Mouse (Mus musculus): ENCODE results near the gene Mvb12b.

Gene Mvb12b

GRCm38 (mm10) chr2:33853011-33853976, 34.5 kb downstream of the Mvb12b start:
- peak; percentile 80 for DNase-seq (ENCODE audit: low spot score)

- DNase-seq (ENCODE audit: low spot score) = peak; percentile 35
Measured at GRCm38 (mm10) chr2:33847196-33847834, 40.4 kb downstream of the Mvb12b start.

DNA sequence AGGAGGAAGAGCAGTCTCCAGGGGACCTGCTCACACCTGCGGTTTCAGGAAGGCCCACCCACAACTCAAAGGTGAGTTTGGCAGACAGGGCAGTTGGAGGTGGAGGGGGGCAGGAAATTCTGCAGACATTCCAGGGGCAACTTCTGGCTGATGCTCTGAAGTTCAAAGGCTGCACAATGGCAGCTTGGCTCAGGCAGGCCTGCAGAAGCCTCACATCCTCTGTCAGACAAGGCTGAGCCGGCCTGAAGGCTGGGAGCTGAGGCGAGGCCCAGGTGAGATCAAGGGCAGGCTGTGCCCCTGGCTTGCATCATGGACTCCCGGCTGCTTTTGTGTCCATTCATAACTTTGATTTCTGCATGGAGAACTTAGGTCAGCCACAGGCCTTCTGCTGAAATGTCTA, 41.1 kb downstream of the Mvb12b start:
- DNase-seq (ENCODE audit: low spot score) = no peak

DNA sequence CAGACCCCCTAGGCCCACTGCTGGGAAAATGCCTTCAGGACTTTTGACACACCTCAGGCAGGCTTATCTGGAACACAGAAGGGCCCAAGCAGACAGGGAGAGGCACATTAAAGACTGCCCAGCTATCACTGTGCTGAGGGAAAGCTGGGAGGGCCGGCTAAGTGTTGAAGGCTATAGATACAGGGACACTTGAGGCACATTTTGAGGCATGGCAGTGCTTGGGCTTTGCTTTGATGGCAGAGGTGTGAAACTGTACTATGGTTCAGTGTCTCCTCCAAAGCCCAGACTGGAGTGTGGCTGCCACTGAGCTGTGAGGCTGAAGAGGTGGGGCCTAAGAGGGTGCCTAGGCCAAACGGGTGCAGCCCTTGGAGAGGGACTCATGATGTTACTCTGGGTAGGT, 44.1 kb downstream of the Mvb12b start:
- no peak for DNase-seq (ENCODE audit: low spot score)

- DNase-seq (ENCODE audit: low spot score) = peak; percentile 49
Measured at GRCm38 (mm10) chr2:33842983-33843577, 44.7 kb downstream of the Mvb12b start.

- no peak for DNase-seq (ENCODE audit: low spot score)
Measured at GRCm38 (mm10) chr2:33841980-33842379, 45.8 kb downstream of the Mvb12b start.

DNA sequence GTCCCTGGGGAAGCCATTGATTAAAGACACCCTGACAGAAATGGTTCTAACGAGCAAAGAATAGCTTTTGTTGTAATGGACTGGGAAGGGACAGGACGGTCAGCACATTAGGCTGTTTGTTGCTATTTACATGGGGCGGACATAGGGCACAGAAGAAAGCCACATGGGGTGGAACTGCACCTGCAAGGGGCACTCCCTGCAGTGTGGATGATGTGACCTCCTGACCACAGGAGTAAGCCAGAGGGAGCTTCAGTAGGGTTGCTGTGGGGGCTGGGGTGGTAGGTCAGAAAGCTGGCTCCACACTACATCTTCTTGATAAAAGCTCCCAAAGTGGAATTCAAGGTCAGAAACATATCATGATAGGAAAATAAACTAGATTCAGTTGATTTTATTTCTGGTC, 47.3 kb downstream of the Mvb12b start:
- DNase-seq (ENCODE audit: low spot score) = no peak

DNA sequence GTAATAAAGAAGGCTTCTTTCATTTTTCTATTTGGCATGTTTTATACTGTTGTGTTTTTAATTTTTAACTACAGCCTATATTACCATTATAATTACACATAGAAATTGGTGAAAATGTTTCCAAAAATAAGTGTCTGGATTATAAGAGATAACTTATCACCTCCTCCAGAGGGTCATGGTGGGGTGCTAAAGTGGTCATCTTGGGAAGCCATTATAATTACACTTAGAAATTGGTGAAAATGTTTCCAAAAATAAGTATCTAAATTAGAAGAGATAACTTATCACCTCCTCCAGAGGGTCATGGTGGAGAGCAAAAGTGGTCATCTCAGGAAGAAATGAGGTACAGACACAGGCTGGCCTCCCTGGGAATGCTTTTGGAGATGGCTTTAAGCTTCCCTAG, 48.5 kb downstream of the Mvb12b start:
- no peak for DNase-seq (ENCODE audit: low spot score)

- DNase-seq (ENCODE audit: low spot score) = no peak
Measured at GRCm38 (mm10) chr2:33837297-33837696, 50.4 kb downstream of the Mvb12b start.

GRCm38 (mm10) chr2:33836660-33837213, 51.0 kb downstream of the Mvb12b start:
- no peak for DNase-seq (ENCODE audit: low spot score)

DNA sequence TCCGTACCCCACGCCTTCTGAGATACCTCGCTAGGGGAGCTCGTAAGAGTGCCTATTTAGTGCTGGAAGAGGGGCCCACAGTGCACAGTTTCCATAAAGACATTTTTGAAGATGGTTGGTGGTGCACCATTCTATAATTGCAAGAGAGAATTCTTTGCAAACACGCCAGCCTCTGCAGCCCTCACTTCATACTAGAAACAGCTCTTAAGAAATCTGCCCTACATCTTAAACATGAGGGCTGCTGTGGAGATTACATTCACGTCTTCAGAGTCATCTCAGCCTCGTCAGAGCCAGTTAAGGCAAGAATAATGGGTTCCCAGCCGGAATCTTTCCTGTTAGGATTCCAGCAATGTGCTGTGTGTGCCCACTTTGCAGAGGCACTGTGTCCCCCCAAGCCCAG, 52.7 kb downstream of the Mvb12b start:
- DNase-seq (ENCODE audit: low spot score) = no peak

DNA sequence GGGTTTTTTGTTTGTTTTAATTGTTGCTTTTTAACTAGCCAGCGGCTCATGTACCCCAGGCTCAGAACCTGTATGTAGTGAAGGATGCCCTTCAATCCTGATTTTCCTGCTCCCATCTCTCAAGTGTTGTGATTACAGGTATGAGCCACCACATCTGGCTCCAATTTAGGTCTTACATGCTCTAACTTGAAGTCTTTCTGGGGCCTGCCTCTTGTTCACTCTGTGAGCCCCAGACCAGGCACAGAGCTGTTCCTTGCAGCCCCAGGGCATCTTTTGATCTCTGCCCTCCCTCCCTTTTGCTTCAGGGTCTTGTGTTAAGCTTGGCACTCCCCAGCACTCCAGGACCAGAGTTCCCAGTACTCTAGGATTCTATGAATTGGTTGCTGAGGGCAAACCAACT, 53.8 kb downstream of the Mvb12b start:
- no peak for DNase-seq (ENCODE audit: low spot score)

GRCm38 (mm10) chr2:33829870-33830269, 57.9 kb downstream of the Mvb12b start:
- DNase-seq (ENCODE audit: low spot score) = no peak

- DNase-seq (ENCODE audit: low spot score) = no peak
Measured at GRCm38 (mm10) chr2:33826777-33827176, 61.0 kb downstream of the Mvb12b start.

GRCm38 (mm10) chr2:33824935-33825514, 62.7 kb downstream of the Mvb12b start:
- DNase-seq (ENCODE audit: low spot score) = peak; percentile 37

DNA sequence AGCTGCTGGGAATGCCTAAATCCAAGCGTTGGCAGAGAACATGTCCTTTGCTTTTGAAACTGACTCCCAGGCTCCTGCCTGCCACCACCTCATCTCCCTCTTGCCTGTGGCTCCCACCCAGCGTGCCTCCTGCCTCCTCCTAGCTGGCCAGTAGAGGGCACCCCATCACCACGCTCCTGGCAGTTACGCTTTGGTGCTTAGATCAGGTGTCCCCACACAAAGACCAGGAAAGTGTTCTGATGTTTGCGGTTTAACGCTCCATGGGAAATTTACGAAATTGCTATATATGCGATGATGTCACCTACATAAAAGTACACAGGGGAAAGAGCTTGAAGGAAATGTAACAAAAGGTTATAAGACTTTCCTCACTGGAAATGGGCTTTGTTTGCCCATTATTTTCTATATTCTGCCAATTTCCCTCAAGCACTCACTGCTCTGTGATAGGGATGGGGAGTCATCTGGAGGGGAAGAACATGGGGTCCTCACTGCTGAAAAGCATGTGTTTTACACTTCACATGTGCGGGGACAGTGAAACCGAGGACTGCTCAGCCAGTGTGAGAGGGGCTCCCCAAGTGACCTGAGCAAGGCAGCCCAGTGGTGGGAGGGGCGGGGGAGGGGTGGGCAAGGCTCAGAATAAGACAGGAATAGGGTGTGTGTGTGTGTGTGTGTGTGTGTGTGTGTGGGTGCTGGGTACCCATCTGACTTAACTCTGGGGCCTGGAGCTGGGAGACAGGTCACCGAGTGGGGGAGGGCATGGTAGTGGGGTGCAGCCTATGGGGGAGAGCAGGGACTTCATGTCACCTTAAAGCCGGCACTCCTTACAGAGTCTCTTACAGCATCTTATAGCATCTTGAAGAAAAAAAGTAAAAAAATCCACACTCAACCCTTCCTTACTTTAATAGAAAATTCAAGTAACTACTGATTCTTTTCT, 65.8 kb downstream of the Mvb12b start:
- DNase-seq (ENCODE audit: low spot score) = peak; percentile 74

DNA sequence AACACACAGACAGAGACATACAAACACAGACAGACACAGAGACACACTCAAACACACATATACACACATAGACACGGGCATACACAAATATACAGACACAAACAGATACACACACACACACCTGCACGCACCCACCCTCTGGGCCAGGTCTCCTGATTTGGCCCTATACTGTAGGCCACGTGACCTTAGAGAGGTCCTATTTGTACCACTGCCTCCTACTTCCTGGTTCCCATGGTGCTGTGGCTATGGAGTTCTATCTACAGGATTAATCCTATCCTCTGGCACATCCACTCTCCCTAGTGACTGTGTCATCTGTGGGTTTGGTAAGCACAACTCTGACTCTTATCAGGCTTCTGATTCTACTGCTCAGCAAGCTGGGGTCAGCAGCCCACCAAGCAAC, 67.3 kb downstream of the Mvb12b start:
- DNase-seq (ENCODE audit: low spot score) = no peak

- DNase-seq (ENCODE audit: low spot score) = no peak
Measured at GRCm38 (mm10) chr2:33820037-33820436, 67.7 kb downstream of the Mvb12b start.

DNA sequence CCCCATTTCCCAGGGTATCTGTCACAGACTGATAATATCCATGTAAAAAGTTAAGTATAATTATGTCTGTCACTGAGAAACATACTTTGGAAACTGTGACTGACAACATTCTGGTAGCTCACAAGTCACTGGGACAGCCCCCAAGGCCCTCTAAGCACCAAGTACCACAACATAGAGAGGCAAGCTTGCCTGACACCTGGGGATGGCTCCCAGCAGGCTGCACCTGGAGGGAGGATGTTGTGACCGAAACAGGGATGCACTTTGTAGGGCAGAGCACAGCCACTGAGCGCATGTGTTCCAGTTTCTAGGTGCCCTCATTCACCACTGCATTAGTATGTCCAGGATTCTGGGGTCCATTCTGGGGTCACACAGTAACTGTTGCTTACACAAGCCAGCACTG, 69.4 kb downstream of the Mvb12b start:
- no peak for DNase-seq (ENCODE audit: low spot score)

DNA sequence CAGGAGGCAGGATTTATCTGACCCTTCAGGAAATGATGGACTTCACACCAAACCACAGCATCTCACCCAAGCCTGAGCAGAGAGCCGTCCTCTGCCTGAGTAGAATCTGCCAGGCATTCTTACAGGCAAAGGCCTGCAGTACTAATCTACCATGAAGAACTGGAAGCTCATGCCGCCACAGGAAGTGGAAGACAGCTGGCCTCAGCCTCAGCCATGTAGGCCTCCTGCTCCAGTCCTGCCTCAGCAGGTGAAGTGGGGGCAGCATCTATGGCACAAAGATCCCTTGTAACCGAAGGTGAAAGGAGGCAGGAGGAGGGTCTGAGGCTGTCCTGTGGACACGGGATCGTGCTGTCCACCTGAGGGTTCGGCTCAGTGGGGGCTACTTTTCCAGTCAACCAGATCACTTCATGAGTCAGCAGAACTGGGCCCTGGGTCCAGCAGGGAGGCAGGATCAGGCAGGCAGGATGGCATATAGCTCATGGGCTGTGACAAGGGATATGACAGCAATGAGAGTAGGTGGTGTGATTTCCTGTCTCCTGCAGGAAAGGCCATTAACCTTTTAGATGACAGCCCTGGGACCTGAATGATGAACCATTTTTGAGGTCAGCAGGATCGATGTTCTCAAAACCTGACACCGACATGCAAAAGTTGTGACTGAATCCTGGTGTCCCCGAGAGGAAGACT, 69.9 kb downstream of the Mvb12b start:
- no peak for DNase-seq (ENCODE audit: low spot score)

DNA sequence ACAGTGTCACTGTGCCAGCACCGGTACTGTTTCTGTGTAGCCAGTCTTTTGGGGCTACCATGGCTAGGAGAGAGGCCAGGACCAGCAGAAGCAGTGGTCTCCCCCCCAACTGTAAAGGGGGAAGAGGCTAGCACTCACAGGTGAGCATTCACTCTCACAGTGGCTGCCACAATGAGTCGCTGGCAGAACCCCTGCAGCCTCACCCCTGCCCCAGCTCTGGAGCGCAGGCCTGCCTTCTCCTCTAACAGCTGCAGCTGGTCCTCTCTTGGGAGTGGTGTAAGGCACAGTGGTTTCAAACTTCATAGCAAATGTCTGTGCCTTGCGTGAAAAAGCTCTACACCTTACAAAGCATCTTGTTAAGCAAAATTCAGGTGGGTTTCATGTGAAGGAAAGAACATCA, 70.7 kb downstream of the Mvb12b start:
- DNase-seq (ENCODE audit: low spot score) = no peak

Data from MN1 (cell line).